10 mouse cellular contexts compared by ENCODE assay signal in the genomic region with DNA sequence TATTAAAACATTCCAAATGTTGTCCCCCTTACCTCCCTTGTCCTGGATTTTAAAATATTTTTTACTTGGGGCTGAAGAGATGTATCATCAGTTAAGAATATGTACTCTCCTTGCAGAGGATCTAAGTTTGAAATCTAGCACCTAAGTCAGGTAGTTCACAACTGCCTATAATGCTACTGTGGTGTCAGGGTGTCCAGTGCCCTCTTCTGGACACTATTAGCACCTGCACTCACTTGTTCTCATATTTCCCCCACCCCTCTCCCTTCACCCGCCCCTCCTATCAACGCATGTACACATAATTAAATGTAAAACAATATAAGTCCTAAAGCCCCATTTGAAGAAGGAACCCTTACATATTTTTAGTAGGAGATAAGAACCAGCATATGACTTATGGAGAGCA. TPM values are rescaled to one million over a fixed set of nuclear protein-coding genes. Genes with fewer than 3 reads are reported as not detected.
DNase-seq lines count a peak whose midpoint lies in the region; ATAC-seq and TF ChIP-seq lines count a peak whose summit lies in the region.
"Had no signal": no experiment of that assay in that cellular context is flagged by ENCODE, and none has a peak within 500 bp of the region (broad histone marks: within the 10 kb centered on the region; RNA-seq: fewer than 3 reads in every experiment).

No protein-coding gene starts in this region.

- H3K9me3 ChIP-seq in stomach, postnatal 0 days (ENCODE audit: control insufficient read depth, low read length), result no peaks in the 10 kb centered on the region
- H3K9me3 ChIP-seq in intestine, embryonic 16.5 days (ENCODE audit: control insufficient read depth, low read length), result no peaks in the 10 kb centered on the region
- H3K9me3 ChIP-seq: neural tube, embryonic 13.5 days had no signal

- WGBS in cerebellum, adult 2 months, result 45% methylated on average over 2 of the region's 2 CpGs
- WGBS in spleen, adult 2 months, result 22% methylated on average over 2 of the region's 2 CpGs
- 35% methylated on average over 2 of the region's 2 CpGs for WGBS in stomach, postnatal 0 days
- WGBS in intestine, embryonic 16.5 days, result 38% methylated on average over 2 of the region's 2 CpGs

- no peaks in the 10 kb centered on the region for H3K36me3 ChIP-seq in spleen, adult 2 months (ENCODE audit: control insufficient read depth, insufficient read depth, low read length)
- no peaks in the 10 kb centered on the region for H3K36me3 ChIP-seq in stomach, postnatal 0 days (ENCODE audit: control insufficient read depth, insufficient read depth, low read length)
- no peaks in the 10 kb centered on the region for H3K36me3 ChIP-seq in intestine, embryonic 16.5 days (ENCODE audit: control insufficient read depth, insufficient read depth, low read length)
- H3K36me3 ChIP-seq: neural tube, embryonic 13.5 days had no signal

- peak in 1 of 2 experiments; percentile 24 for DNase-seq in cerebellum, adult 2 months
- no peak for DNase-seq in cerebellum, adult 9-10 months
- DNase-seq in spleen, adult 2 months (ENCODE audit: low read depth in 1 of 2, low spot score in 2 of 2), result peak; percentile 7 to 32
- DNase-seq in spleen, postnatal 4 days (ENCODE audit: low spot score in 2 of 2), result no peak
- DNase-seq in stomach, postnatal 0 days (ENCODE audit: low spot score), result no peak
- no peak for DNase-seq in layer of hippocampus, postnatal 25 days (ENCODE audit: extremely low spot score in 1 of 2, low spot score in 1 of 2)

- ATAC-seq in granulocyte monocyte progenitor cell, adult 5-6 weeks (replicated peaks; ENCODE audit: poor library complexity, severe bottlenecking), result peak; percentile 98
- no peak for ATAC-seq in stomach, postnatal 0 days (ENCODE audit: low FRiP score, low TSS enrichment)
- ATAC-seq in intestine, embryonic 16.5 days, result no peak

- no peak for TF ChIP-seq EP300 in stomach, postnatal 0 days (optimal IDR thresholded peaks at IDR 0.05)

- no peaks in the 10 kb centered on the region for H3K27me3 ChIP-seq in cerebellum, adult 2 months (ENCODE audit: control insufficient read depth, insufficient read depth, low read length)
- H3K27me3 ChIP-seq in spleen, adult 2 months (ENCODE audit: control insufficient read depth, insufficient read depth, low read length), result no peaks in the 10 kb centered on the region
- no peaks in the 10 kb centered on the region for H3K27me3 ChIP-seq in stomach, postnatal 0 days (ENCODE audit: control insufficient read depth, insufficient read depth, low read length)
- H3K27me3 ChIP-seq in intestine, embryonic 16.5 days (replicated peaks; ENCODE audit: control insufficient read depth, insufficient read depth, low read length), result no peaks in the 10 kb centered on the region
- H3K27me3 ChIP-seq: neural tube, embryonic 13.5 days had no signal

- H3K4me3 ChIP-seq in cerebellum, adult 2 months (replicated peaks; ENCODE audit: insufficient read depth, low read depth, low read length), result no peak overlapping the region
- H3K4me3 ChIP-seq in spleen, adult 2 months (ENCODE audit: extremely low read depth, insufficient read depth, insufficient read length), result no peak overlapping the region
- no peak overlapping the region for H3K4me3 ChIP-seq in stomach, postnatal 0 days (ENCODE audit: low read depth, low read length)
- H3K4me3 ChIP-seq in intestine, embryonic 16.5 days (ENCODE audit: low read length), result no peak overlapping the region
- H3K4me3 ChIP-seq: neural tube, embryonic 13.5 days had no signal

- H3K9ac ChIP-seq in stomach, postnatal 0 days (ENCODE audit: low read length), result no peak overlapping the region
- H3K9ac ChIP-seq in intestine, embryonic 16.5 days (ENCODE audit: low read depth, low read length), result no peak overlapping the region
- H3K9ac ChIP-seq: hindbrain, embryonic 14.5 days; neural tube, embryonic 13.5 days had no signal

- TF ChIP-seq CTCF in cerebellum, adult 2 months (IDR thresholded peaks at IDR 0.05; ENCODE audit: borderline replicate concordance, insufficient read depth, low read depth, low read length), result peak; percentile 16; the same call in 1 of the 2 replicates
- peak; percentile 44; the same call in 1 of the 2 replicates for TF ChIP-seq CTCF in spleen, adult 2 months (IDR thresholded peaks at IDR 0.05; ENCODE audit: extremely low read depth, insufficient read depth, insufficient read length, insufficient replicate concordance)
- TF ChIP-seq CTCF in stomach, postnatal 0 days (IDR thresholded peaks at IDR 0.05; ENCODE audit: low read depth), result peak; percentile 77

- H3K4me1 ChIP-seq in cerebellum, adult 2 months (ENCODE audit: control insufficient read depth, insufficient read depth, low read length), result peaks cover 6% of the 10 kb centered on the region; the same call in 1 of the 2 replicates
- H3K4me1 ChIP-seq in spleen, adult 2 months (ENCODE audit: control insufficient read depth, insufficient read depth, insufficient read length), result no peaks in the 10 kb centered on the region
- no peaks in the 10 kb centered on the region for H3K4me1 ChIP-seq in stomach, postnatal 0 days (replicated peaks; ENCODE audit: control insufficient read depth, insufficient read depth)
- no peaks in the 10 kb centered on the region for H3K4me1 ChIP-seq in intestine, embryonic 16.5 days (ENCODE audit: control insufficient read depth, insufficient read depth, low read length)
- H3K4me1 ChIP-seq: neural tube, embryonic 13.5 days had no signal

- no peak overlapping the region for H3K4me2 ChIP-seq in stomach, postnatal 0 days (replicated peaks; ENCODE audit: low read depth)
- H3K4me2 ChIP-seq in intestine, embryonic 16.5 days (ENCODE audit: low read depth, low read length), result no peak overlapping the region
- H3K4me2 ChIP-seq: hindbrain, embryonic 14.5 days; neural tube, embryonic 13.5 days had no signal

- no peak for TF ChIP-seq POLR2A in cerebellum, adult 2 months (IDR thresholded peaks at IDR 0.05; ENCODE audit: borderline replicate concordance, insufficient read depth, low read length)
- TF ChIP-seq POLR2A in spleen, adult 2 months (IDR thresholded peaks at IDR 0.05; ENCODE audit: low read depth, low read length), result no peak

- H3K27ac ChIP-seq in cerebellum, adult 2 months (ENCODE audit: insufficient read depth, low read length), result no peak overlapping the region
- H3K27ac ChIP-seq in spleen, adult 2 months (ENCODE audit: insufficient read depth, low read length), result no peak overlapping the region
- H3K27ac ChIP-seq in stomach, postnatal 0 days (replicated peaks), result no peak overlapping the region
- H3K27ac ChIP-seq in intestine, embryonic 16.5 days (ENCODE audit: low read length), result no peak overlapping the region
- H3K27ac ChIP-seq: hindbrain, embryonic 14.5 days; neural tube, embryonic 13.5 days had no signal

RNA-seq across cellular contexts. Expression of a gene that starts 8.3 kb away (rescaled TPM):
- 26.8 and 27.8 TPM in 2 replicates for polyA plus RNA-seq in cerebellum, adult 2 months (2012; rRNA removed)
- 6.7 and 7.9 TPM in 2 replicates for polyA plus RNA-seq in spleen, adult 2 months (2012; rRNA removed)
- 44.0 and 58.2 TPM in 2 replicates for total RNA-seq in granulocyte monocyte progenitor cell, adult 5-6 weeks (2014; fragmentation: Nextera tagmentation)
- total RNA-seq in granulocyte monocyte progenitor cell, adult 5-6 weeks (2017), result 53.7 and 71.2 TPM in 2 replicates
- polyA plus RNA-seq in stomach, postnatal 0 days (2015; fragmentation: Nextera tagmentation; extraction: Ambion mirVana), result 32.1 and 33.5 TPM in 2 replicates
- total RNA-seq in layer of hippocampus, postnatal 25 days (2021), result 10 to 100 TPM; 58.0 to 64.0 TPM
- 50.8 and 56.6 TPM in 2 replicates for polyA plus RNA-seq in intestine, embryonic 16.5 days (2015; fragmentation: Nextera tagmentation; extraction: Ambion mirVana)

RNA-seq across cellular contexts. Expression of a gene that starts 29.9 kb away (rescaled TPM):
- polyA plus RNA-seq in cerebellum, adult 2 months (2012; rRNA removed), result 22.2 and 22.9 TPM in 2 replicates
- polyA plus RNA-seq in spleen, adult 2 months (2012; rRNA removed), result 7.4 TPM in 2 replicates
- 77.5 and 108 TPM in 2 replicates for total RNA-seq in granulocyte monocyte progenitor cell, adult 5-6 weeks (2014; fragmentation: Nextera tagmentation)
- total RNA-seq in granulocyte monocyte progenitor cell, adult 5-6 weeks (2017), result 176 and 201 TPM in 2 replicates
- 79.8 and 83.1 TPM in 2 replicates for polyA plus RNA-seq in stomach, postnatal 0 days (2015; fragmentation: Nextera tagmentation; extraction: Ambion mirVana)
- total RNA-seq in layer of hippocampus, postnatal 25 days (2021), result 10 to 100 TPM; 18.7 to 25.4 TPM
- polyA plus RNA-seq in intestine, embryonic 16.5 days (2015; fragmentation: Nextera tagmentation; extraction: Ambion mirVana), result 119 and 130 TPM in 2 replicates

RNA-seq across cellular contexts. Expression of a gene that starts 30.2 kb away (rescaled TPM):
- 0.08 and 0.13 TPM in 2 replicates for polyA plus RNA-seq in cerebellum, adult 2 months (2012; rRNA removed)
- 2.6 and 2.9 TPM in 2 replicates for polyA plus RNA-seq in spleen, adult 2 months (2012; rRNA removed)
- 11.1 and 27.0 TPM in 2 replicates for total RNA-seq in granulocyte monocyte progenitor cell, adult 5-6 weeks (2014; fragmentation: Nextera tagmentation)
- total RNA-seq in granulocyte monocyte progenitor cell, adult 5-6 weeks (2017), result 71.2 and 85.8 TPM in 2 replicates
- 7.9 and 11.5 TPM in 2 replicates for polyA plus RNA-seq in stomach, postnatal 0 days (2015; fragmentation: Nextera tagmentation; extraction: Ambion mirVana)
- total RNA-seq in layer of hippocampus, postnatal 25 days (2021), result under 1 TPM; 0.61 to 0.69 TPM
- polyA plus RNA-seq in intestine, embryonic 16.5 days (2015; fragmentation: Nextera tagmentation; extraction: Ambion mirVana), result 34.1 and 37.6 TPM in 2 replicates

Comparison
In these comparisons a context has a peak if more than half of its experiments do, and no peak if none do; other contexts are left out.
1. DNase-seq: peak in spleen, adult 2 months (2 of 2); none in cerebellum, adult 9-10 months (single experiment), spleen, postnatal 4 days (0 of 2), stomach, postnatal 0 days (single experiment) and layer of hippocampus, postnatal 25 days (0 of 2).
2. CTCF ChIP-seq: peak in every context shown above with its lines; median percentile 77 in stomach, postnatal 0 days; 44 in spleen, adult 2 months; 16 in cerebellum, adult 2 months.